Mouse (Mus musculus) Muller cell, postnatal 12 days (primary cell): ENCODE data around the gene Atxn7l3.

Source experiments
- DNase-seq: peaks from one replicate; pipeline ENCODE4 v3.0.0-alpha.2; 2015; ENCODE audit errors: inconsistent ontology term

Gene Atxn7l3

DNA sequence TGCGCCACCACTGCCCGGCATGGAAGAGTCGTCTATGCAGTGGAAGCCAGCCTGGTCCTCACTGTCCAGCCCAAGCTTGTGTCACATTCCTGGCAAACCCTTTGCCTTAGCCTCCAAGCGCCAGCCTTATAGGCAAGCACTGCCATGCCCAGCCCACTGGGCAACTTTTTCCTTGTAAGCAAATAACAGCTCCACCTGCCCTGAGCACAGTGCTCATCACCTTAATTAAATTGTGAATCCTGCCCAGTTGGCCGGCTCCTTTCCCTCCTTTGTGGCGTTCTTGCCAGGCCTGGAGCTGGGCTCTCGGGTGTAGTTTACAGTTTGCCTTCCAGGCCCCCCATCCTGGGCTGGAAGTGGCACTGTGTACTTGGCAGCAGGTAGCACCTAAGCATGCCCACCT lies 33.2 kb downstream of the Atxn7l3 start:
- DNase-seq = no peak

DNA sequence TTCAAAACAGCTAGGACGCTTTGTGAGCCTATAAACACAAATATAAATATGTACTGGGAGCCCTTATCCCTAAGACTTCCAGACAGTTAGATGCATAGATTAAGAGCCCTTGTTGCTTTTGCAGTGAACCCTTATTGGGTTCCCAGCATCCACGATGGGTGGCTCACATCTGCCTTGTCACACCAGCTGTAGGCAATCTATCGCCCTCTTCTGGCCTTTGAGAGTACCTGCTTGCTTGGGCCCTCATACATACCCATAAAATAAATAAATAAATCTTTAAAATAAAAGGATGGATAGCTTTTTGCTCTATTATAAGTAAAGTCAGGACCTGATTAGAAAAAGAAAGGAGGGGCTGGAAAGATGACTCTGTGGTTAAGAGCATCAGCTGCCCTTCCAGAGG lies 37.9 kb downstream of the Atxn7l3 start:
- no peak for DNase-seq

DNA sequence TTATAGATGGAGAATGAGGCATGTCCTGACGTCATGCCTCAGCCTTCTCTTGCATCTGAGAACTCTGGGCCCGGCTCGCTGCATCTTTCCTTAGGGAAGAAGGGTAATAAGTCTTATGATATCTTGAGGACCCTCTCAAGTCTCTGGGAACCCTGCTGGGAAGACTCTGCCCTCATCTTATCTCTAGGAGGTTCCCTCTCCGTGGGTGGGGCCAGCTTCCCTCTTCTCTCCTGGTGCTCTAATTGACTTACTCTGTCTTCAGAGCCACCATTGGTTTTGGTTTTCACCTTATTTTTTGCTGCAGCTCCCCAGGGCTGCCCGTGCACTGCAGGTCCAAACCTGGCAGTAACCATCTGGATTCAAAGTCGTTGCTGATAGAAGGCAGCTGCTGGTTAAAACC lies 38.3 kb downstream of the Atxn7l3 start:
- no peak for DNase-seq

GRCm38 (mm10) chr11:102257514-102257913 lies 38.9 kb downstream of the Atxn7l3 start:
- peak; percentile 36 for DNase-seq

DNA sequence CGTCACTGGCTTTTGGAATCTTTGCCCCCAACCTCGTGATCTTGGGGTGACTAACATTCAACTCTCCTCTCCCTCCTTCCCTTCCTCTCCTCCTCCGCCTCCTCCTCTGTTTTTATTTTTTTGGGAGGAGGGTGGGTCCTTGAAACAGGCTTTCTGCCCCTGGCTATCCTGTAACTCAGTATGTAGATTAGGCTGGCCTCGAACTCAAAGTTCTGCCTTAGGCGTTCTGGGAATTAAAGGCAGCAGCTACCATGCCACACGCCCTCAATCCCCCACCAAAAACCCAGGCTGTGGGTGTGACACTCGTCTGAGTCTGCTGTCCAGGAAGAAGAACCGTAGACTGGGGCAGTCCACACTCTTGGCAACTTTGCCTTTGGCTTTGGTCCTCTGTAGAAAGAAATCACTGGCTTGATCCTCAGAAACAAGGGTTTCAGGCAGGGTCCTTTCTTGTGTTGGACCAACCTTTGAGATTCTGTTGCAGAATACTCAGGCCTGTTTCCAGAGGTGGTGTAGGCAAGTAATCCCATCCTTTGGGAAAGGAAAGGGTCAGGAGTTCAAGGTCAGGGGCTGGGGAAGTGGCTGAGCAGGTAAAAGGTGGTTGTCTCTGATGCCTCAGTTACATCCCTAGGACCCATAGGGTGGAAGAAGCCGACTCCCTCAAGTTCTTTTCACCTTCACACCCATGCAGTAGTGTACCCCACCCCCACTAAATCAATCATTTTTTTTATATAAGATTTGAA lies 46.9 kb downstream of the Atxn7l3 start:
- no peak for DNase-seq

DNA sequence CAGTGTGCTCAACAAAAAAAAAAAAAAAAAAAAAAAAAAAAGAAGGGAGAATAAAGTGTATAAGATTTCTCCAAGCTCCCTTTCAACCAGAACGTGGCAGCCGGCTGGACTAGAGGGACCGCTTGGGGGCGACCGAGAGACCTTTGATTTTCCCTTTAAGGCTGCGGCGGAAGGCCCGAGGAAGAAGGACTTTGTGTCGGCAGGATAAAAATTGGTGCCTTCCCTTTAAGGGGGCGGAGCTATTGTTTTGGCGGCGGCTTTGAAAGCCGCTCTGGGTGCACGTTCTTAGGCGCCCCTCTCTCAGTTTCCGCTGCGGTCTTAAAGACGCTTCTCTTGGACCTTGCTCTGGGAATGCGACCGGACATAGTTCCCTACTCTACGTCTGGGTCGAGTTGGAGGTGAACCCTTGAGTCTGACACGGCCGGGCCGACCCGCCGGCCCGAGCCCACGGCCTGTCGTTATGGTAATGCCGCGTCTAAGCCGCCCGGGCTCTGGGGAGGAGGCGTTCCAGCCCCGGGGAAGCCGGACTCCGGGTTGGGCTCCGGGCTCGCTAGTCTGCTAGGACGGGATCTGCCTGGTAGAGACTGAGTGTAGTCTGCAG lies 47.7 kb downstream of the Atxn7l3 start, which contains the start of gene BC030867:
Gene BC030867 (plus strand): TSS at position 253 of the 601 bp plus-strand sequence.
- DNase-seq = peak; percentile 91

DNA sequence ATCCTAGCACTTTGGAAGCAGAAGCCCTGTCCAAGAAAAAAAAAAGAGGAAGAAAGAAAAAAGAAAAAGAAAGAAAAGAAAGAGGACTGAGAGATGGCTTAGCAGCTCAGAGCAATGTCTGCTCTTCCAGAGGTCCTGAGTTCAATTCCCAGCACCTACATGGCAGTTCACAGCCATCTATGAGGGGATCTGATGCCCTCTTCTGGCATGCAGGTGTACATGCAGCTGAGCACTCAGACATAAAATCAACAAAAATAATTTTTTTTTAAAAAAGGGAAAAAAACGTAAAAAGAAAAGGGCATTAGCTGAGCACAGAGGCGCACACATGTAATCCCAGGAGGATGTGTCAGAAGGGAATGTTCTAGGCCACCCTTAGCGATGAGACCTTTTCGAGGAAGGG lies 49.6 kb downstream of the Atxn7l3 start:
- no peak for DNase-seq

DNA sequence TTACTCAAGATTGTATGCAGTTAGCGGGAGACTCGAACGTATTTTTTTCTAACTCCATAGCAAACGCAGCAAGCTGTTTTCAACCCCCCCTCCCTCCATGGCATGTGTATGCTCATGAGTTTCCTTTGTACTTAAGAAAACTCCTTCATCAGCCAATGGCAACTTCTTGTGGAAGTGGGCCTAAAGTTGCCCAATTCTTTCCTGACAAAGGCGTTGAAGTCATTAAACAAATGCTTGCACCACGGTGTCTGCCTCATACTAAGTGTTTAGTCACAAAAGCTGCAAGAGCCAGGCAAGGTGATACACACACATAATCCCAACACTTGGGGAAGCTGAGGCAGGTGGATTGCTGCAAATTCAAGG lies 50.2 kb downstream of the Atxn7l3 start:
- no peak for DNase-seq

- DNase-seq = no peak
Observed at GRCm38 (mm10) chr11:102245581-102246272, 50.7 kb downstream of the Atxn7l3 start.

DNA sequence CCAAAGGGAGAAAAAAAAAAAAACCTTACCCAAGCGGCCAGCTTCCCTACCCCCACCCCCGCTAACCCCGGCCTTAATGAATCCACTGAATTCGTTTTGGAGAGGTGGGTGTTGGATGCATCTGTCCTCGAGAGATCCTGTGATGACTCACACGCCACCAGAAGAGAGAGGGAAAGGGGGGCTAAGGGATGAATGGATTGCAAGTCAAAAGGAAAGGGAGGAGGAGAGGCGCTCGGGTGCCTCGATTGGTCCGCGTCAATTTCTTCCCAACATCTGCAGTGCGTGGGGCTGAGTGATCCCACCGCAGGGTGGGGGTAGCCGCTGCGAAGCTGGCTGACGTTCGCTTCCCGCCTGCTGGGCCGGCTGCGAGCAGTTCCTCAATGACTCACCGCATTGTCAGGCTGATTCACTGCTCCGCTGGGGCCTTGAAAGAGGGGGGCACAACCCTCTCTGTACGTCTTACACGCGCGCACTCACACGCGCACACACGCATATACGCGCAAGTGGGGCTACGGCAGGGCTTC lies 51.4 kb downstream of the Atxn7l3 start:
- DNase-seq = peak; percentile 93

DNA sequence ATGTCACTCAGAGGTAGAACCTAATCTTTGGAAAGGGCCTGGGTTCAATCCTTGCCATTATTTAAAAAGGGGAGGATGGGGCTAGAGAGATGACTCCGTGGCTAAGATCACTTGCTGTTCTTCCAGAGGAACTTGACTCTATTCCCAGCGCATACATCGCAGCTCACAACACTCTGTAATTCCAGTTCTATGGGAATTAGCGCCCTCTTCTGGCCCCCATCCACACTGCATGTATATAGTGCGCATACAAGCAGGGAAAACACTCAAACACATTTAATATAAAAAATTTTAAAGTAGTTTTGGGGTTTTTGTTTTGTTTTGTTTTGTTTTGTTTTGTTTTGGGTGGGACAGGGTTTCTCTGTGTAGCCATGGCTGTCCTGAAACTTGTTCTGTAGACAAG lies 54.6 kb downstream of the Atxn7l3 start:
- no peak for DNase-seq

GRCm38 (mm10) chr11:102241246-102241645 lies 55.2 kb downstream of the Atxn7l3 start:
- no peak for DNase-seq

GRCm38 (mm10) chr11:102240636-102241035 lies 55.8 kb downstream of the Atxn7l3 start:
- no peak for DNase-seq
